Mouse (Mus musculus) intestine, postnatal 0 days (tissue): ENCODE measurements around the gene Qpctl. TPM values are rescaled to one million over a fixed set of nuclear protein-coding genes. Genes with fewer than 3 reads are reported as not detected.

ENCODE experiments used
- ATAC-seq: fragments of 200-750 bp; cut with Nextera tagmentation; 2 replicates; pipeline ENCODE4 v1.8.0; 2017; ENCODE audit warnings: mild to moderate bottlenecking, moderate TSS enrichment, moderate library complexity
- H3K27ac ChIP-seq: fragments of 300-500 bp; sonication (generic); 2 replicates; pipeline ENCODE4 v1.5.1; 2014; ENCODE audit warnings: mild to moderate bottlenecking, low read depth, low read length, moderate library complexity
- H3K27me3 ChIP-seq: fragments of 300-500 bp; sonication (generic); replicated peaks from 2 replicates; pipeline ENCODE4 v1.6.1; 2014; ENCODE audit warnings: low read length, mixed read lengths; ENCODE audit not compliant: control insufficient read depth, insufficient read depth
- H3K36me3 ChIP-seq: fragments of 300-500 bp; sonication (generic); 2 replicates; pipeline ENCODE4 v1.6.1; 2014; ENCODE audit warnings: mild to moderate bottlenecking, moderate library complexity; ENCODE audit not compliant: control insufficient read depth, insufficient read depth
- H3K4me1 ChIP-seq: fragments of 300-500 bp; sonication (generic); replicated peaks from 2 replicates; pipeline ENCODE4 v1.6.1; 2014; ENCODE audit warnings: antibody characterized with exemption, low read length, mixed read lengths; ENCODE audit not compliant: control insufficient read depth, insufficient read depth
- H3K4me2 ChIP-seq: fragments of 300-500 bp; sonication (generic); replicated peaks from 2 replicates; pipeline ENCODE4 v1.6.1; 2014; ENCODE audit warnings: low read depth, mild to moderate bottlenecking, moderate library complexity
- H3K4me3 ChIP-seq: fragments of 300-500 bp; sonication (generic); 2 replicates; pipeline ENCODE4 v1.5.1; 2014; ENCODE audit warnings: low read depth, low read length
- H3K9ac ChIP-seq: fragments of 300-500 bp; sonication (generic); 2 replicates; pipeline ENCODE4 v1.6.1; 2014; ENCODE audit warnings: mild to moderate bottlenecking, low read depth, low read length
- H3K9me3 ChIP-seq: fragments of 300-500 bp; sonication (generic); 2 replicates; pipeline ENCODE4 v1.6.1; 2016; ENCODE audit warnings: mixed run types; ENCODE audit not compliant: control insufficient read depth
- CTCF ChIP-seq: sonication (generic); IDR thresholded peaks from 2 replicates; pipeline ENCODE4 v1.5.1; 2016; ENCODE audit warnings: low read depth, mild to moderate bottlenecking, control low read depth, antibody characterized with exemption, moderate library complexity
- WGBS: fragments of 180-500 bp; shearing (Covaris S2); extraction: QIAGEN DNeasy Blood & Tissue Kit; methylation state at CpG from one replicate; pipeline ENCODE4 v1.1.7; 2014; 5-methylcytosine and 5-hydroxymethylcytosine counted together
- polyA plus RNA-seq: library from polyadenylated mRNA; unstranded; fragments of >200 nt; fragmentation: Nextera tagmentation; extraction: Ambion mirVana; gene quantifications from 2 replicates; pipeline ENCODE4 v1.2.1, GENCODE M21; 2015

The Qpctl gene
- polyA plus RNA-seq, 1 experiment from 2014 or later = 7.3 TPM

DNA sequence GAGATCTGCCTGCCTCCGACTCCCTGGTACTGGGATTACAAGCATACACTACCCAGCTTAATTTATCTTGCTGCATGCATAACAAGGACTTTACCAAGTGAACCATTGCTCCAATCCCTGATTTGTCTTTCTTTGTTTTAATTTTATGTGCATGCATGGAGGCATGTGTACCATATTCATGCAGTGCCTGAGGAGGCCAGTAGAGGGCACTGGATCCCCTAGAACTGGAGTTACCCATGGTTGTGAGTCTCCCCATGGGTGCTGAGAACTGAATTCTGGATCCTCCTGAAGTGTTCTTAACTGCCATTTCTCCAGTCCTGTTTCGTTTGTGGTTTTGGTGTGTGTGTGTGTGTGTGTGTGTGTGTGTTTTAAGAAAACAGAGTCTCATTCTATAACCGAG lies 17.9 kb upstream of the Qpctl start:
- Histone ChIP-seq H3K27ac (no peak overlapping the region), H3K4me3 (no peak overlapping the region), H3K4me1 (peaks cover 14% of the 10 kb centered on the region), H3K4me2 (no peak overlapping the region), H3K36me3 (no peaks in the 10 kb centered on the region), H3K27me3 (no peaks in the 10 kb centered on the region; the same call in 1 of the 2 replicates), H3K9me3 (no peaks in the 10 kb centered on the region), H3K9ac (no peak overlapping the region)
- peak; percentile 44 for TF ChIP-seq CTCF
- WGBS = 83% methylated on average over 3 of the region's 3 CpGs
- no peak for ATAC-seq

DNA sequence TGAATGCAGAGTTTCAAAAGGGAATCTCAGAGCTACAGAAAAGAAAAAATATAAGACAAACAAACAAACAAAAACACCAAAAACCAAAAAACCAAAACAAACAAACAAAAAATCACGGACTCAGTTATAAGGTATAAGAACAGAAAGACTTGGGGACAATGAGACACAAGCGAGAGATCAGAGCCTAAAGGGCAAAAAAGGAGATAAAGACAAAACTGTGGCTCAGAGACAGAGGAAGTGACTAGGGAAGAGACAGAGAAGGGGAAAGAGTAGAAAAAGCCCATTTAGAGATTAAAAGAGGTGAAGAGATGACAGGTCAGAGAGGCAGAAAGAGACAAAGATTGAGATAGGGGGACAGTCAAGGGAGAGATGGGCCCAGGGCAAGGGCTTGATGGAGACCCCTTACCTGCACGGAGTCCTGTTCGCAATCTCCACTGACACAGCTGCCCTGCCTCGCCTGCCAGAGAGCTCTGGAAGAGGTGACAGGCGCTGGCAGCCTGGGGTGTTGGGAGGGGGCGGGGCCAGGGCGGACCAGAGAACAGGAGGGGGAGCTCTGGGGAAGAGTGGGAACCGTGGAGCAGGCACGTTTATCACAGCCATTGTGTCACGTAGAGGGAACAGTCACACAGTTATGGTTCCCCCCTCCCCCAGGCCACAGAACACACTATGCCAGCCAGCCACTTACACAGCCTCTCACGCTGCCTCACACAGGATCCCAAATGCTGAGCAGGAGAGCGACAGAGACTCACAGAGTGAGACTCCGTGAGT lies 16.7 kb upstream of the Qpctl start, which contains the start of gene Gipr:
Gipr (minus strand) TSS at position 472 of the 768 bp plus-strand sequence.
- Histone ChIP-seq H3K36me3 (no peaks in the 10 kb centered on the region), H3K4me1 (peaks cover 14% of the 10 kb centered on the region), H3K27me3 (no peaks in the 10 kb centered on the region; the same call in 1 of the 2 replicates), H3K27ac (no peak within 1 kb of the TSS), H3K9ac (no peak within 1 kb of the TSS), H3K9me3 (no peaks in the 10 kb centered on the region), H3K4me3 (no peak within 1 kb of the TSS), H3K4me2 (peak within 1 kb of the TSS; percentile 13; the same call in 1 of the 2 replicates)
- ATAC-seq = no peak
- no peak for TF ChIP-seq CTCF
- WGBS = 9% methylated on average over 14 of the region's 14 CpGs

DNA sequence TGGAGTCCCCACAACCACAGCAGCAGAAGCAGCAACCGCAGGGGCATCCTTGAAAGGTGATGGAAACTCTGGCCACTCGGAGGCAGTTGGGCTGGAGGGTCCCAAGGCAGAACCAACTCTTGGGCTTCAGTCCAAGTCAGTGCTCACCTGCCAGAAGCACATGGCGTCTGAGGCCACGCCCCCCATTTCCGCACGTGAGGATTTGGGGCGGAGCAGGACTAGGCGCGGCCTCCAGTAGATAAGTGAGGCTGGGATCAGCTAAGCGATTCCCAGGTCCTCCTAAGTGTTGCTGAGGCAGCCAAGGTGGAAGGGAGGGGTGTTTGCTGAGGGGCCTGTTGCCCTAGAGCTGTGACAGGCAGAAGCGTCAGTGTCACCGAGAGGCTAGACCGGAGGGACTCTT lies 15.9 kb upstream of the Qpctl start:
- H3K4me3 ChIP-seq = no peak overlapping the region
- no peak for TF ChIP-seq CTCF
- H3K4me1 ChIP-seq = peaks cover 14% of the 10 kb centered on the region
- no peak overlapping the region for H3K4me2 ChIP-seq
- H3K27me3 ChIP-seq = peaks cover 3% of the 10 kb centered on the region; the same call in 1 of the 2 replicates
- H3K27ac ChIP-seq = no peak overlapping the region
- ATAC-seq = peak; percentile 61
- H3K9me3 ChIP-seq = no peaks in the 10 kb centered on the region
- 4% methylated on average over 13 of the region's 13 CpGs for WGBS
- no peaks in the 10 kb centered on the region for H3K36me3 ChIP-seq
- no peak overlapping the region for H3K9ac ChIP-seq

DNA sequence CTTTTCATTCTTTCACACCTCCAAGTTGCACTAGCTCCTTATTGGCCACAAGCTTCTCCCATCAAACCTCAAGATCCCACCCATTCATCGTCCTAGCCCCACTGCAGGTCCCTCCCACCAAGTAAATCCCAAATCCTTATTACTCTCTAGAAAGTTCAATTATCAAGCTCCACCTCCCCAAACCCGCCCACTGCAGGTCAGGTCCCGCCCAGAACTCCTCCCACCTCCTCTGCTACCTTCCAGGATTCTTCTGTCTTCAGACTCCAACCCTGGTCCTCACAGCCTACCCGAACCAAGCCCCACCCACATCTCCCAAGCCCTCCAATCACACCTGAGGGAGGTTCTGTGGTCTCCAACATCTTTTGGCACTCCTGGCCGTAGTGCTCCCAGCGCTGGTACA lies 15.1 kb upstream of the Qpctl start:
- Histone ChIP-seq H3K4me3 (no peak overlapping the region), H3K4me1 (peaks cover 20% of the 10 kb centered on the region), H3K27ac (no peak overlapping the region), H3K36me3 (no peaks in the 10 kb centered on the region), H3K27me3 (peaks cover 8% of the 10 kb centered on the region; the same call in 1 of the 2 replicates), H3K9ac (no peak overlapping the region), H3K9me3 (no peaks in the 10 kb centered on the region), H3K4me2 (peak overlapping the region; percentile 46)
- ATAC-seq = 0 out of 2 replicates have a peak, but pooled peaks have one; percentile 3
- no peak for TF ChIP-seq CTCF
- WGBS = 0% methylated on average over 6 of the region's 6 CpGs

DNA sequence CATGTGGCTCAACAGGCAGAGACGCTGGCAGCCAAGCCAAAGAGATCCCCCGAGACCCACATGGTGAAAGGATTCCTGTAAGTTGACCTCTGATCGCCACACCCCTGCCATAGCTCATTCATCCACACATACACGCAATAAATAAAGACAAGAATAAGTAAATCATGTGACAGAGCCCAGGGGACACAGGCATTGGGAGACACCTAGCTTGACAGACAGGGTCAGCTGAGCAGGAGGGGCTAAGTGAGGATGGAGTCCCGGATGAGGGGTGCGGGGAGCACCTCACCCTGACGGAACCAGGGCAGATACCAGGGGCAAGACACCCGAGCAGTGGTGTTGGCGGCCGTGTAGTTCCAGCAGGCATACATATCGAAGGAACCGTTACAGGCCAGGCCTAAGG lies 14.7 kb upstream of the Qpctl start:
- Histone ChIP-seq H3K36me3 (no peaks in the 10 kb centered on the region), H3K27me3 (peaks cover 8% of the 10 kb centered on the region; the same call in 1 of the 2 replicates), H3K4me3 (no peak overlapping the region), H3K27ac (no peak overlapping the region; the same call in 1 of the 2 replicates), H3K4me2 (peak overlapping the region; percentile 46), H3K9me3 (no peaks in the 10 kb centered on the region), H3K9ac (no peak overlapping the region), H3K4me1 (peaks cover 20% of the 10 kb centered on the region)
- 14% methylated on average over 12 of the region's 12 CpGs for WGBS
- TF ChIP-seq CTCF = no peak
- ATAC-seq = peak; percentile 18

DNA sequence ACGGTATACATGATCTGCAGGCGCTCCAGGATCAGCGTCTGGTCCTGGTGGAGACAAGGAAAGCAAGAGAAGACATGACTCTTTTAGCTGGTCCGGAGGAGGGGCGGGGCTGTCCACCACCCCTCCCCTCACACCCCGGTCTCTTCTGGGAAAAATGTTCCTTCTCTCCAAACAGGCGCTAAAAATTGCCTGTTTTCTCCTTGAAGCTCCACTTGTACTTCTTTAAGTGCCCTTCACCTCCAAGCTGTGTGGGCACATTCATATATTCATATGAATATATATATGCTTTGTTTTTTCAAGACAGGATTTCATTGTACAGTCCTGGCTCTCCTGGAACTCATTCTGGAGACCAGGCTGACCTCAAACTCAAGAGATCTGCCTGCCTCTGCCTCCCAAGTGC lies 13.8 kb upstream of the Qpctl start:
- no peak for TF ChIP-seq CTCF
- H3K9me3 ChIP-seq = no peaks in the 10 kb centered on the region
- no peak overlapping the region for H3K4me3 ChIP-seq
- H3K36me3 ChIP-seq = no peaks in the 10 kb centered on the region
- 86% methylated on average over 7 of the region's 7 CpGs for WGBS
- no peak overlapping the region for H3K4me2 ChIP-seq
- H3K27me3 ChIP-seq = peaks cover 8% of the 10 kb centered on the region; the same call in 1 of the 2 replicates
- H3K4me1 ChIP-seq = peaks cover 20% of the 10 kb centered on the region
- H3K27ac ChIP-seq = no peak overlapping the region
- H3K9ac ChIP-seq = no peak overlapping the region
- ATAC-seq = no peak
